Mouse (Mus musculus): ENCODE data around the gene Pdpr.

DNA sequence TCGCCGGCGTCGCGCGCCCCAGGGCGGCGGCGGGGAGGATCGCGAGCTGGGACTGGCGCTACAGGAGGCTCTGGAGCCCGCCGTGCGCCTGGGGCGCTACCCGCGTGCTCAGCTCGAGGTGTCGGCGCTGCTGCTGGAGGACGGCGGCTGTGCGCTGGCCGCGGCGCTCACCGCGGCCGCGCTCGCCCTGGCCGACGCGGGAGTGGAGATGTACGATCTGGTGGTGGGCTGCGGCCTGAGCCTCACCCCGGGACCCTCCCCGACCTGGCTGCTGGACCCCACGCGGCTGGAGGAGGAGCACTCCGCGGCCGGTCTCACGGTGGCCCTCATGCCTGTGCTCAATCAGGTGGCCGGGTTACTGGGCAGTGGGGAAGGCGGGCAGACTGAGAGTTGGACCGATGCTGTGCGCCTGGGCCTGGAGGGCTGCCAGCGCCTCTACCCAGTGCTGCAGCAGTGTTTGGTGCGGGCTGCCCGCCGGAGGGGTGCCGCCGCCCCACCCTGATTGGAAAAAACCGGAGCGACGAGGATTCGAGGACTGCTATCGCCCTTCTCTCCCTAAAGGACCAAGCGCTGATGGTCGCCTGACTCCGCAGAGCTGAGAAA is 37.6 kb upstream of the Pdpr start:
- TF ChIP-seq TAL1 (IDR thresholded peaks at IDR 0.05; ENCODE audit: low read length) (no peak), GATA1 (IDR thresholded peaks at IDR 0.05; ENCODE audit: low read length) (no peak)

All from erythroblast, embryonic 14.5 days (primary cell).